Mouse (Mus musculus) forebrain, embryonic 11.5 days (tissue): Measurements from ENCODE around the gene Stx18. TPM values are rescaled to one million over a fixed set of nuclear protein-coding genes. Genes with fewer than 3 reads are reported as not detected.

Source experiments
- ATAC-seq: fragments of 200-750 bp; cut with Nextera tagmentation; replicated peaks from 2 replicates; pipeline ENCODE4 v1.8.0; 2017; ENCODE audit warnings: moderate TSS enrichment; ENCODE audit not compliant: low FRiP score
- DNase-seq: peaks from one replicate; pipeline ENCODE4 v3.0.0-alpha.2; 2017; ENCODE audit warnings: low spot score
- H3K27ac ChIP-seq: fragments of 300-500 bp; sonication (generic); 2 replicates; pipeline ENCODE4 v1.5.1; 2014; ENCODE audit warnings: low read depth, low read length
- H3K27me3 ChIP-seq: fragments of 300-500 bp; sonication (generic); 2 replicates; pipeline ENCODE4 v1.6.1; 2014; ENCODE audit warnings: mild to moderate bottlenecking, low read length, mixed read lengths; ENCODE audit not compliant: control insufficient read depth, insufficient read depth
- H3K36me3 ChIP-seq: fragments of 300-500 bp; sonication (generic); 2 replicates; pipeline ENCODE4 v1.6.1; 2014; ENCODE audit warnings: mild to moderate bottlenecking, low read length, moderate library complexity, mixed read lengths; ENCODE audit not compliant: control insufficient read depth, insufficient read depth
- H3K4me1 ChIP-seq: fragments of 300-500 bp; sonication (generic); replicated peaks from 2 replicates; pipeline ENCODE4 v1.6.1; 2014; ENCODE audit warnings: low read length, mixed read lengths; ENCODE audit not compliant: control insufficient read depth, insufficient read depth
- H3K4me2 ChIP-seq: fragments of 300-500 bp; sonication (generic); 2 replicates; pipeline ENCODE4 v1.6.1; 2014; ENCODE audit warnings: low read depth, mild to moderate bottlenecking, low read length, moderate library complexity, mixed read lengths; ENCODE audit not compliant: severe bottlenecking
- H3K4me3 ChIP-seq: fragments of 300-500 bp; sonication (generic); 2 replicates; pipeline ENCODE4 v1.5.1; 2014; ENCODE audit warnings: low read depth, low read length
- H3K9ac ChIP-seq: fragments of 300-500 bp; sonication (generic); 2 replicates; pipeline ENCODE4 v1.6.1; 2014; ENCODE audit warnings: low read length
- H3K9me3 ChIP-seq: fragments of 300-500 bp; sonication (generic); 2 replicates; pipeline ENCODE4 v1.6.1; 2016; ENCODE audit warnings: low read length, mixed read lengths; ENCODE audit not compliant: control insufficient read depth
- WGBS: fragments of 180-500 bp; shearing (Covaris S2); extraction: QIAGEN DNeasy Blood & Tissue Kit; methylation state at CpG from one replicate; pipeline ENCODE4 v1.1.7; 2014; 5-methylcytosine and 5-hydroxymethylcytosine counted together
- polyA plus RNA-seq: library from polyadenylated mRNA; unstranded; fragments of >200 nt; fragmentation: Nextera tagmentation; extraction: Ambion mirVana; gene quantifications from 2 replicates; pipeline ENCODE4 v1.2.1, GENCODE M21; 2014

The Stx18 gene
- polyA plus RNA-seq, 1 experiment from 2014 or later: 53.5 TPM

GRCm38 (mm10) chr5:38064043-38064575, 25.6 kb downstream of the Stx18 start:
- H3K4me1 ChIP-seq: no peaks in the 10 kb centered on the region; the same call in 1 of the 2 replicates
- WGBS: 91% methylated on average over 4 of the region's 4 CpGs

GRCm38 (mm10) chr5:38064701-38065100, 26.2 kb downstream of the Stx18 start:
- no peak overlapping the region for H3K27ac ChIP-seq
- H3K27me3 ChIP-seq: no peaks in the 10 kb centered on the region
- H3K9ac ChIP-seq: no peak overlapping the region
- no peaks in the 10 kb centered on the region; the same call in 1 of the 2 replicates for H3K4me1 ChIP-seq
- DNase-seq (no peak), ATAC-seq (no peak)
- WGBS: 18% methylated on average over 5 of the region's 5 CpGs
- no peaks in the 10 kb centered on the region for H3K36me3 ChIP-seq
- no peak overlapping the region for H3K4me3 ChIP-seq
- no peaks in the 10 kb centered on the region for H3K9me3 ChIP-seq
- no peak overlapping the region for H3K4me2 ChIP-seq

More at GRCm38 (mm10) chr5:38064043-38064575, 25.6 kb downstream of the Stx18 start:
- Histone ChIP-seq H3K27ac (no peak overlapping the region), H3K36me3 (no peaks in the 10 kb centered on the region), H3K9me3 (no peaks in the 10 kb centered on the region), H3K27me3 (no peaks in the 10 kb centered on the region), H3K4me2 (no peak overlapping the region), H3K9ac (no peak overlapping the region), H3K4me3 (no peak overlapping the region)
- ATAC-seq (no peak), DNase-seq (no peak)

GRCm38 (mm10) chr5:38065454-38065853, 26.9 kb downstream of the Stx18 start:
- no peak for DNase-seq
- no peak overlapping the region for H3K4me2 ChIP-seq
- no peaks in the 10 kb centered on the region for H3K9me3 ChIP-seq
- H3K27me3 ChIP-seq: no peaks in the 10 kb centered on the region
- no peaks in the 10 kb centered on the region; the same call in 1 of the 2 replicates for H3K4me1 ChIP-seq
- no peak overlapping the region for H3K9ac ChIP-seq
- no peak overlapping the region for H3K27ac ChIP-seq
- no peak for ATAC-seq
- no peaks in the 10 kb centered on the region for H3K36me3 ChIP-seq
- WGBS: 29% methylated on average over 2 of the region's 2 CpGs
- no peak overlapping the region for H3K4me3 ChIP-seq

GRCm38 (mm10) chr5:38066606-38067005, 28.1 kb downstream of the Stx18 start:
- WGBS: 85% methylated on average over 1 of the region's 1 CpGs
- H3K4me1 ChIP-seq: no peaks in the 10 kb centered on the region; the same call in 1 of the 2 replicates
- no peak overlapping the region for H3K4me3 ChIP-seq
- no peak for ATAC-seq
- no peaks in the 10 kb centered on the region for H3K36me3 ChIP-seq
- no peak for DNase-seq
- H3K9ac ChIP-seq: no peak overlapping the region
- H3K9me3 ChIP-seq: no peaks in the 10 kb centered on the region
- no peaks in the 10 kb centered on the region for H3K27me3 ChIP-seq
- no peak overlapping the region for H3K4me2 ChIP-seq
- H3K27ac ChIP-seq: no peak overlapping the region

- H3K4me2 ChIP-seq: no peak overlapping the region
- H3K36me3 ChIP-seq: no peaks in the 10 kb centered on the region
- WGBS: 51% methylated on average over 4 of the region's 4 CpGs
- DNase-seq (no peak), ATAC-seq (no peak)
- no peak overlapping the region for H3K4me3 ChIP-seq
- no peak overlapping the region for H3K9ac ChIP-seq
- H3K27me3 ChIP-seq: no peaks in the 10 kb centered on the region
- no peak overlapping the region for H3K27ac ChIP-seq
- H3K9me3 ChIP-seq: no peaks in the 10 kb centered on the region
- H3K4me1 ChIP-seq: no peaks in the 10 kb centered on the region; the same call in 1 of the 2 replicates
These were observed 37.8 kb downstream of the Stx18 start for GRCm38 (mm10) chr5:38076326-38076725.

GRCm38 (mm10) chr5:38078575-38078974, 40.0 kb downstream of the Stx18 start:
- no peak overlapping the region for H3K27ac ChIP-seq
- peaks cover 5% of the 10 kb centered on the region; the same call in 1 of the 2 replicates for H3K4me1 ChIP-seq
- H3K4me2 ChIP-seq: no peak overlapping the region
- WGBS: 68% methylated on average over 3 of the region's 3 CpGs
- no peak for ATAC-seq
- H3K9ac ChIP-seq: no peak overlapping the region
- no peaks in the 10 kb centered on the region for H3K9me3 ChIP-seq
- H3K4me3 ChIP-seq: no peak overlapping the region
- no peaks in the 10 kb centered on the region for H3K27me3 ChIP-seq
- no peaks in the 10 kb centered on the region for H3K36me3 ChIP-seq
- DNase-seq: no peak

- Histone ChIP-seq H3K27me3 (no peaks in the 10 kb centered on the region), H3K4me3 (no peak overlapping the region), H3K4me2 (no peak overlapping the region), H3K27ac (no peak overlapping the region), H3K4me1 (peaks cover 6% of the 10 kb centered on the region; the same call in 1 of the 2 replicates), H3K9me3 (no peaks in the 10 kb centered on the region), H3K9ac (no peak overlapping the region), H3K36me3 (no peaks in the 10 kb centered on the region)
- DNase-seq (no peak), ATAC-seq (no peak)
- 90% methylated on average over 1 of the region's 1 CpGs for WGBS
These were observed 41.9 kb downstream of the Stx18 start for GRCm38 (mm10) chr5:38080472-38080871.

GRCm38 (mm10) chr5:38082589-38082988, 44.0 kb downstream of the Stx18 start:
- H3K4me3 ChIP-seq: no peak overlapping the region
- no peak overlapping the region for H3K4me2 ChIP-seq
- H3K27ac ChIP-seq: no peak overlapping the region
- no peaks in the 10 kb centered on the region for H3K27me3 ChIP-seq
- H3K9me3 ChIP-seq: no peaks in the 10 kb centered on the region
- WGBS: 53% methylated on average over 3 of the region's 3 CpGs
- DNase-seq (no peak), ATAC-seq (no peak)
- H3K4me1 ChIP-seq: peaks cover 8% of the 10 kb centered on the region; the same call in 1 of the 2 replicates
- no peak overlapping the region for H3K9ac ChIP-seq
- H3K36me3 ChIP-seq: no peaks in the 10 kb centered on the region

- H3K4me1 ChIP-seq: peaks cover 8% of the 10 kb centered on the region; the same call in 1 of the 2 replicates
- H3K4me3 ChIP-seq: no peak overlapping the region
- H3K4me2 ChIP-seq: no peak overlapping the region
- no peaks in the 10 kb centered on the region for H3K36me3 ChIP-seq
- DNase-seq (no peak), ATAC-seq (no peak)
- no peaks in the 10 kb centered on the region for H3K9me3 ChIP-seq
- no peak overlapping the region for H3K9ac ChIP-seq
- H3K27me3 ChIP-seq: no peaks in the 10 kb centered on the region
- 33% methylated on average over 5 of the region's 5 CpGs for WGBS
- H3K27ac ChIP-seq: no peak overlapping the region
These were observed 44.8 kb downstream of the Stx18 start for GRCm38 (mm10) chr5:38083362-38083761.
